Mouse (Mus musculus) E14TG2a.4 (cell line): ENCODE results near the gene Mylk2.

Source experiments
- H3K27me3 ChIP-seq: 2 replicates; pipeline ENCODE4 v1.6.1; 2014; ENCODE audit warnings: low read length, control low read depth; ENCODE audit not compliant: insufficient read depth
- H3K36me3 ChIP-seq: 2 replicates; pipeline ENCODE4 v1.6.1; 2014; ENCODE audit warnings: low read length, control low read depth; ENCODE audit not compliant: insufficient read depth
- H3K4me1 ChIP-seq: replicated peaks from 2 replicates; pipeline ENCODE4 v1.6.1; 2014; ENCODE audit warnings: low read depth, low read length, control low read depth
- H3K4me3 ChIP-seq: replicated peaks from 2 replicates; pipeline ENCODE4 v1.5.1; 2014; ENCODE audit warnings: mild to moderate bottlenecking, low read length
- H3K9me3 ChIP-seq: 2 replicates; pipeline ENCODE4 v1.6.1; 2014; ENCODE audit warnings: low read length, control low read depth
- CTCF ChIP-seq: conservative IDR thresholded peaks from 2 replicates; pipeline ENCODE4 v1.5.1; 2014; ENCODE audit warnings: low read length
- NANOG ChIP-seq: IDR thresholded peaks from 2 replicates; pipeline ENCODE4 v1.6.1; 2014; ENCODE audit warnings: borderline replicate concordance, low read length, mixed read lengths
- POU5F1 ChIP-seq: IDR thresholded peaks from 2 replicates; pipeline ENCODE4 v1.6.1; 2014; ENCODE audit warnings: low read length, borderline replicate concordance

Gene Mylk2

DNA sequence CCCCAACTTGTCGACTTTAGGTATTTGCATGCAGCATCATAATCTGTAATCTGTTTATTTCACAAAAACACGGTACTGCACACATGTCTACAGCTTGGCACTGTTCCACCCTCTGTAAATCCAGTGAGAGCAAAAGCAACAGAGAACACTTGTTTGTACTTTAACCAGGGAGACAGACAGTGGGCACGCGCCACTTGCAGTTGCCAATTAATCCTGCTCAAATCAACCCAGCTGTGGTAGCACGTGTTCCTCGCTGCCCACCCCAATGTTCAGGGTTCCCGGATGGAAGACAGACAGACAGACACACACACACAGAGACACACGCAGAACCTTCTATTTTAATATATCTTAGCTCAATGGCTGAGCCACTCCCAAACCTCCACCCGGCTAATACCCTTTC lies 15.3 kb upstream of the Mylk2 start:
- Histone ChIP-seq H3K36me3 (peaks cover 58% of the 10 kb centered on the region), H3K9me3 (no peaks in the 10 kb centered on the region), H3K27me3 (no peaks in the 10 kb centered on the region), H3K4me3 (no peak overlapping the region), H3K4me1 (peaks cover 31% of the 10 kb centered on the region)
- TF ChIP-seq NANOG = no peak
- no peak for TF ChIP-seq POU5F1
- TF ChIP-seq CTCF = no peak

DNA sequence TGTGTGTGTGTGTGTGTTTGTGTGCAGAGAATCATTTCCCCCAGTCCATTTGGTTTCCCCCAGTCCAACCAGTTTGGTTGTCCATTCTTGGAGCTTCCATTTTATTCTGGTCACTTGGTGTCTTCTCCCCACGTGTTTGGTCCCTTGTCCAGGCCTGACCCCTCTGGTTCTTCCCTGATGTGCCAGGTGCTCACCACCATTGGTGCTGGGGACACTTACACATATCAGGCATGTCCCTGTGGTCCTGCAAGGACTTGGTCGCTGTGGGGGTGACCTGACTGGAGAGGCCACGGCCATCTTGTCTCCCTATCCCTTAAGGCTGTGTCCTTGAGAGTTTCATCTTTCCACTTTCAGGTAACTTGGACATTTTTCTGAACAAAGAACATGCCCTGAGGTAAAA lies 14.2 kb upstream of the Mylk2 start:
- Histone ChIP-seq H3K27me3 (no peaks in the 10 kb centered on the region), H3K4me3 (no peak overlapping the region), H3K9me3 (no peaks in the 10 kb centered on the region), H3K4me1 (peaks cover 20% of the 10 kb centered on the region), H3K36me3 (peaks cover 48% of the 10 kb centered on the region)
- TF ChIP-seq CTCF (no peak), POU5F1 (no peak), NANOG (no peak)

DNA sequence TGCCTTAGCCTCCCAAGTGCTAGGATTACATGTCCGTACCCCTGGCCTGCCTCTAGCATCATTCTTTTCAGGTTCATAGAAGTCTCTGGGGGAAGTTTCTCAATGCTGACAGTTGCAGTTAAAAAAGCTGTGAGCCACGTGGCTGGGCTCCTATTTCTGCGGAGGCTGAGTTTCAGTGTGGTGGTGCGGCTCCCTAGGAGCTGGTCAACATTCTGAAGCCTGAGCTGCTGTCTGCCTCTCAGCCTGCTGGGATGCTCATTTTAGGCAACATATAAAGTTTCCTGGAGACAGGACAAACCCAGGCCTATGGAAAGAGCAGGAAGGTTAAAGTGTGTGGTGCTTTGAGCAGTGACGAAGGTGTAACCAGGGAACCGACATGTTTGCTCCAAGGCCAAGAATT lies 12.1 kb upstream of the Mylk2 start:
- peaks cover 15% of the 10 kb centered on the region for H3K4me1 ChIP-seq
- no peaks in the 10 kb centered on the region for H3K9me3 ChIP-seq
- no peak for TF ChIP-seq CTCF
- no peak for TF ChIP-seq NANOG
- no peak for TF ChIP-seq POU5F1
- peaks cover 27% of the 10 kb centered on the region for H3K36me3 ChIP-seq
- H3K4me3 ChIP-seq = no peak overlapping the region
- H3K27me3 ChIP-seq = no peaks in the 10 kb centered on the region

DNA sequence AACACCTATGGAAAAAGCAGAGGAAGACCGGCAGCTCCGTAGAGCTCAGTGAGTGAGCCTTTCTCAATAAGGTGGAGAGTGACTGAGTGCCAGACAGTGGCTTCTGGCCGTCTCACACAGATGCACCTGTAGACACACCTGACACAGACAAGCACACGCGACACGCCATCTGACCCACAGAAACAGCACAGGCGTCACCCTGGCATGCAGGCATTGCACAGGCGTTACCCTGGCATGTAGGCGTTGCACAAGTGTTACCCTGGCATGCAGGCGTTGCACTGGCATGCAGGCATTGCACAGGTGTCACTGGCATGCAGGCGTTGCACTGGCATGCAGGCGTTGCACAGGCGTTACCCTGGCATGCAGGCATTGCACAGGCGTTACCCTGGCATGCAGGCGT lies 9.9 kb upstream of the Mylk2 start:
- Histone ChIP-seq H3K27me3 (no peaks in the 10 kb centered on the region), H3K4me1 (peaks cover 15% of the 10 kb centered on the region), H3K9me3 (no peaks in the 10 kb centered on the region), H3K36me3 (peaks cover 4% of the 10 kb centered on the region), H3K4me3 (no peak overlapping the region)
- TF ChIP-seq POU5F1 = no peak
- TF ChIP-seq NANOG = no peak
- TF ChIP-seq CTCF = no peak

DNA sequence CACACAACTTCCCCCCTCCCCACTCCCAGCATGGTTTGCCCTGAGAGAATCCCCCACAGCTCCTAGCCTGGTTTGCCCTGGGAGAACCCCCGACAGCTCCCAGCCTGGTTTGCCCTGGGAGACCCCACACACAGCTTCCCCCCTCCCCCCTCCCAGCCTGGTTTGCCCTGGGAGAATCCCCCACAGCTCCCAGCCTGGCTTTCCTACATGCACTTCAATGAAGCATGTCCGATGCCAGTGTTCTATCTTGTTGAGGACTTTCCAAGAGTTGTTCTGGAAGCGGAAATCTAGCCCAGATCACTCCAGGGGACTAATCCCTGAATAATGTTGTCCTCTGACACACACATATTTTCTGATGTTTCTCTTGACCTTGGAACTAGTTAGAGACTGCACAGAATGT lies 8.5 kb upstream of the Mylk2 start:
- no peaks in the 10 kb centered on the region for H3K9me3 ChIP-seq
- H3K36me3 ChIP-seq = no peaks in the 10 kb centered on the region
- H3K4me3 ChIP-seq = no peak overlapping the region
- peaks cover 7% of the 10 kb centered on the region; the same call in 1 of the 2 replicates for H3K27me3 ChIP-seq
- TF ChIP-seq CTCF (no peak), NANOG (no peak), POU5F1 (no peak)
- H3K4me1 ChIP-seq = peaks cover 26% of the 10 kb centered on the region

- no peak for TF ChIP-seq CTCF
- no peak for TF ChIP-seq NANOG
- TF ChIP-seq POU5F1 = no peak
- H3K36me3 ChIP-seq = no peaks in the 10 kb centered on the region
- H3K4me1 ChIP-seq = peaks cover 27% of the 10 kb centered on the region
- no peaks in the 10 kb centered on the region for H3K9me3 ChIP-seq
- H3K27me3 ChIP-seq = peaks cover 11% of the 10 kb centered on the region; the same call in 1 of the 2 replicates
- H3K4me3 ChIP-seq = no peak overlapping the region
Observed at GRCm38 (mm10) chr2:152903586-152903985, 7.6 kb upstream of the Mylk2 start.

DNA sequence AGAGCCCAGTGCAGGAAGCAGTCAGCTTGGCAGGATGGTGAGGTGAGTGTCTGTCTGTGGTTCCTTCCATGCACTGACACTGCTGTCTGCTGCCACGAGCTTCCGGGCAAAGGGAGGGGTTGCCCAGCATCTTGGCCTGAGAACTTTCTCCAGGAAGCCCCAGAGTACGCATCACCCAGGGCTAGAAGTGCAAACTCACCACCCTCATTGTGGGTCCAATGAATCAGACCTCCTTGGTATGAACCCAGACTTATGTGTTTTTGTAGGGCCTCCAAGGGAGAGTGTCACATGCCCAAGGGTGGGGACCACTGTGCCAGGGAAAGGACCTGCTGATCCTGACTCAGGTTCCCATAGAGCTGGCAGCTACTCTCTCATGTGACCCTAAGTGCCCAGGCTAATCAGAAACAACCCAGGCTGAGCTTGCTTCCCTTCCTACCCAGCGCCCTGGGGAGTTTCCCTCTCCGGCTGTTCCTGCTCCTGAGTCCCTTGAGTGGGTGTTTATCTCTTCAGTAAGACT lies 7.0 kb upstream of the Mylk2 start:
- Histone ChIP-seq H3K4me1 (peaks cover 27% of the 10 kb centered on the region), H3K9me3 (no peaks in the 10 kb centered on the region), H3K4me3 (no peak overlapping the region), H3K27me3 (peaks cover 15% of the 10 kb centered on the region; the same call in 1 of the 2 replicates), H3K36me3 (no peaks in the 10 kb centered on the region)
- TF ChIP-seq POU5F1 (no peak), NANOG (no peak), CTCF (no peak)

DNA sequence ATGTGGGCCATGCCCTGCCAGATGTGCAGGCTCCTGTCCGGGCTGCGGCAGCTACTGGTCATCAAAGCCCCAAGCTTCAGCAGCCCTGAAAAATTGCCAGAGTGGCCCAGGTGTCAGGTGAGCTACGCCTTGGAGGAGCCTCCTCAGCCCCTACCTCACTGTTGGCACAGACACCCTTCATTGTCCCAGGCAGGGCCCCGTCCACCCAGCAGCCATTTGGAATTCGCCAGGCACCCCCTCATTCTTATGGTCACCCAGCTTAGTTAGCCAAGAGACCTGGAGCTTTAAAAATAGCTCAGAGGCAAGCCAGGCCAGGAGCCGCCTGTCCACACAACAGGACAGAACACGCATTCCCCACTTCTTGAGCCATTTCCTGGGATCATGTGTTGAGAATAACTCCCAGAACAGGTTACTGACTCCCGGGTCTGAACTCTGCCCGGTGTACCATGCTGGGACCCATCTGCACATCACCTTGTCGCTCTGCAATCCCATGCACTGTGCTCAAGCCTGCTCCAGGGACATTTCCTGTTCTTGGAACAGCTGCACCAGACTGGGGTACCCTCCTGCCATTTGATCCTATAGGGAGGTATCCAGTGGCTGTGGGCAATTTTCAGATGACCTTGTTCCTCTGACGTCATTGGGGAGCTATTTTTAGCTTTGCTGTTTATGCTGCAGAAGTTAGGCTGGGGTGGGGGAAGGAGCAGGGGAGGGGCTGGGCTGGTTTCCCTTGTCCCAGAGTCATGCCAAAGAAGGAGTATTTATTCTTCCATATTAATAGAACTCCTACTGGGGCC lies 5.9 kb upstream of the Mylk2 start:
- peaks cover 26% of the 10 kb centered on the region for H3K27me3 ChIP-seq
- peaks cover 27% of the 10 kb centered on the region for H3K4me1 ChIP-seq
- TF ChIP-seq POU5F1 = no peak
- TF ChIP-seq NANOG = no peak
- TF ChIP-seq CTCF = no peak
- H3K4me3 ChIP-seq = no peak overlapping the region
- no peaks in the 10 kb centered on the region for H3K36me3 ChIP-seq
- H3K9me3 ChIP-seq = no peaks in the 10 kb centered on the region

DNA sequence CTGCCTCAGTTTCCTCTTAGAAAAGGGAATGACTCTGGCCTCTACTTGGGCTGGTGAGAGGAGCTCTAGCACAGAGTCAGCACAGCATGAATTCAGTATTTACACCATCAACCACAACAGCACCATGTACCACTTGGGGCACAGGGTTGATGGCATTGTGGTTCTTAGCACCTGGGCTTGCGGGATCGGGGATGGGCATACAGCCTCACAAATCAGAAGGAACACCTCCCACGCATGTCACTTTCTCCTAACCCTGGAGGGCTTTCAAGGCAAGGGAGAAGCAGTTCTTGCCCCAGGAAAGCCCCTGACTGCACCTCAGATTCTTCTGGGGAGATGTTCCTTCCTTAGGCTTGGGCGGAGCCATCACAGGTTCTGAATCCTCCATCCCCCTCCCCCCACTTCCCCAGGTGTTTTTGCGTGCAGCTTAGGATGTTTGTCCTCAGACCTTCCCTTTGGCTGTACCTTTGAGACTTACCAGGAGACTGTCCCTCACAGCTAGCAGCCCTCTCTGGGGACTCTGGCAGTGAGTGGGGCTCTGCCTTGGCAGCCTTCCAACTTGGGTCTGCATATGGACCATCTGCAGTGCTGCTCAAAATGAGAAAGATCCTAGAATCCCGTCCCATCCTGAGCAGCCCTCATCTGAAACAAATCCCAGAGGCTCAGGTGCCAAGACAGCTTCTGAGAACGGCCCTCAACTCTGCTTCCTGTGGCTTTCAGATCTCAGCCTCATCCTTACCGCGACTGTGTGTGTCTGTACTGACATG lies 4.7 kb upstream of the Mylk2 start:
- Histone ChIP-seq H3K27me3 (peaks cover 38% of the 10 kb centered on the region), H3K9me3 (no peaks in the 10 kb centered on the region), H3K4me1 (peaks cover 36% of the 10 kb centered on the region), H3K36me3 (no peaks in the 10 kb centered on the region), H3K4me3 (no peak overlapping the region)
- TF ChIP-seq NANOG (no peak), POU5F1 (no peak), CTCF (no peak)
